Mouse (Mus musculus): ENCODE data around the gene Nbea. TPM values are rescaled to one million over a fixed set of nuclear protein-coding genes. Genes with fewer than 3 reads are reported as not detected.
A peak's percentile ranks its signal among the peaks of the same experiment; 100 is the strongest.

The Nbea gene
- polyA plus RNA-seq, 1 experiment from 2014 or later, result 20.5 TPM

- ATAC-seq (replicated peaks; ENCODE audit: low FRiP score) (no peak; the same call in 1 of the 2 replicates), DNase-seq (ENCODE audit: low spot score) (no peak)
- Histone ChIP-seq H3K27me3 (ENCODE audit: control insufficient read depth, insufficient read depth, low read length) (no peaks in the 10 kb centered on the region), H3K4me3 (ENCODE audit: low read depth, low read length) (no peak overlapping the region), H3K27ac (ENCODE audit: low read depth, low read length) (no peak overlapping the region), H3K9me3 (ENCODE audit: control insufficient read depth, low read length) (no peaks in the 10 kb centered on the region), H3K9ac (ENCODE audit: low read length) (no peak overlapping the region), H3K4me2 (ENCODE audit: low read depth, low read length, severe bottlenecking) (no peak overlapping the region), H3K36me3 (ENCODE audit: control insufficient read depth, insufficient read depth, low read length) (no peaks in the 10 kb centered on the region), H3K4me1 (replicated peaks; ENCODE audit: control insufficient read depth, insufficient read depth, low read length) (no peaks in the 10 kb centered on the region)
- 69% methylated on average over 6 of the region's 6 CpGs for WGBS
These were observed 469.2 kb downstream of the Nbea start for GRCm38 (mm10) chr3:55714260-55714659.

GRCm38 (mm10) chr3:55713856-55714255, 469.6 kb downstream of the Nbea start:
- no peaks in the 10 kb centered on the region for H3K9me3 ChIP-seq (ENCODE audit: control insufficient read depth, low read length)
- no peaks in the 10 kb centered on the region for H3K36me3 ChIP-seq (ENCODE audit: control insufficient read depth, insufficient read depth, low read length)
- H3K4me1 ChIP-seq (replicated peaks; ENCODE audit: control insufficient read depth, insufficient read depth, low read length), result no peaks in the 10 kb centered on the region
- ATAC-seq (replicated peaks; ENCODE audit: low FRiP score) (no peak), DNase-seq (ENCODE audit: low spot score) (no peak)
- H3K4me2 ChIP-seq (ENCODE audit: low read depth, low read length, severe bottlenecking), result no peak overlapping the region
- WGBS, result 87% methylated on average over 3 of the region's 3 CpGs
- 0 out of 2 replicates have a peak overlapping the region, but pooled peaks have one; percentile 48 for H3K27ac ChIP-seq (ENCODE audit: low read depth, low read length)
- H3K4me3 ChIP-seq (ENCODE audit: low read depth, low read length), result no peak overlapping the region
- H3K9ac ChIP-seq (ENCODE audit: low read length), result no peak overlapping the region
- no peaks in the 10 kb centered on the region for H3K27me3 ChIP-seq (ENCODE audit: control insufficient read depth, insufficient read depth, low read length)

- Histone ChIP-seq H3K27me3 (ENCODE audit: control insufficient read depth, insufficient read depth, low read length) (no peaks in the 10 kb centered on the region), H3K27ac (ENCODE audit: low read depth, low read length) (no peak overlapping the region), H3K9me3 (ENCODE audit: control insufficient read depth, low read length) (no peaks in the 10 kb centered on the region), H3K9ac (ENCODE audit: low read length) (no peak overlapping the region), H3K36me3 (ENCODE audit: control insufficient read depth, insufficient read depth, low read length) (no peaks in the 10 kb centered on the region), H3K4me1 (replicated peaks; ENCODE audit: control insufficient read depth, insufficient read depth, low read length) (no peaks in the 10 kb centered on the region), H3K4me3 (ENCODE audit: low read depth, low read length) (no peak overlapping the region), H3K4me2 (ENCODE audit: low read depth, low read length, severe bottlenecking) (no peak overlapping the region)
- DNase-seq (ENCODE audit: low spot score), result no peak
- WGBS, result 91% methylated on average over 4 of the region's 4 CpGs
- ATAC-seq (replicated peaks; ENCODE audit: low FRiP score), result no peak
These were observed 473.2 kb downstream of the Nbea start for GRCm38 (mm10) chr3:55710300-55710699.

- Histone ChIP-seq H3K9me3 (ENCODE audit: control insufficient read depth, low read length) (no peaks in the 10 kb centered on the region), H3K27me3 (ENCODE audit: control insufficient read depth, insufficient read depth, low read length) (no peaks in the 10 kb centered on the region), H3K36me3 (ENCODE audit: control insufficient read depth, insufficient read depth, low read length) (no peaks in the 10 kb centered on the region), H3K4me3 (ENCODE audit: low read depth, low read length) (no peak overlapping the region), H3K4me2 (ENCODE audit: low read depth, low read length, severe bottlenecking) (no peak overlapping the region), H3K4me1 (replicated peaks; ENCODE audit: control insufficient read depth, insufficient read depth, low read length) (no peaks in the 10 kb centered on the region), H3K27ac (ENCODE audit: low read depth, low read length) (no peak overlapping the region), H3K9ac (ENCODE audit: low read length) (no peak overlapping the region)
- ATAC-seq (replicated peaks; ENCODE audit: low FRiP score) (no peak), DNase-seq (ENCODE audit: low spot score) (no peak)
- 87% methylated on average over 6 of the region's 6 CpGs for WGBS
These were observed 481.9 kb downstream of the Nbea start for GRCm38 (mm10) chr3:55701632-55702031.

- Histone ChIP-seq H3K36me3 (ENCODE audit: control insufficient read depth, insufficient read depth, low read length) (no peaks in the 10 kb centered on the region), H3K27me3 (ENCODE audit: control insufficient read depth, insufficient read depth, low read length) (no peaks in the 10 kb centered on the region), H3K9me3 (ENCODE audit: control insufficient read depth, low read length) (no peaks in the 10 kb centered on the region), H3K27ac (ENCODE audit: low read depth, low read length) (no peak overlapping the region), H3K9ac (ENCODE audit: low read length) (no peak overlapping the region), H3K4me1 (replicated peaks; ENCODE audit: control insufficient read depth, insufficient read depth, low read length) (no peaks in the 10 kb centered on the region), H3K4me3 (ENCODE audit: low read depth, low read length) (no peak overlapping the region), H3K4me2 (ENCODE audit: low read depth, low read length, severe bottlenecking) (no peak overlapping the region)
- no peak for DNase-seq (ENCODE audit: low spot score)
- 95% methylated on average over 2 of the region's 2 CpGs for WGBS
- no peak for ATAC-seq (replicated peaks; ENCODE audit: low FRiP score)
These were observed 486.3 kb downstream of the Nbea start for GRCm38 (mm10) chr3:55697174-55697573.

GRCm38 (mm10) chr3:55693073-55693472, 490.4 kb downstream of the Nbea start:
- ATAC-seq (replicated peaks; ENCODE audit: low FRiP score) (no peak), DNase-seq (ENCODE audit: low spot score) (no peak)
- Histone ChIP-seq H3K36me3 (ENCODE audit: control insufficient read depth, insufficient read depth, low read length) (no peaks in the 10 kb centered on the region), H3K27me3 (ENCODE audit: control insufficient read depth, insufficient read depth, low read length) (no peaks in the 10 kb centered on the region), H3K9ac (ENCODE audit: low read length) (no peak overlapping the region), H3K27ac (ENCODE audit: low read depth, low read length) (no peak overlapping the region), H3K4me1 (replicated peaks; ENCODE audit: control insufficient read depth, insufficient read depth, low read length) (no peaks in the 10 kb centered on the region), H3K9me3 (ENCODE audit: control insufficient read depth, low read length) (no peaks in the 10 kb centered on the region), H3K4me2 (ENCODE audit: low read depth, low read length, severe bottlenecking) (no peak overlapping the region), H3K4me3 (ENCODE audit: low read depth, low read length) (no peak overlapping the region)
- WGBS, result 74% methylated on average over 4 of the region's 4 CpGs

- H3K27me3 ChIP-seq (ENCODE audit: control insufficient read depth, insufficient read depth, low read length), result no peaks in the 10 kb centered on the region
- H3K4me3 ChIP-seq (ENCODE audit: low read depth, low read length), result no peak overlapping the region
- H3K9ac ChIP-seq (ENCODE audit: low read length), result no peak overlapping the region
- H3K36me3 ChIP-seq (ENCODE audit: control insufficient read depth, insufficient read depth, low read length), result no peaks in the 10 kb centered on the region
- no peak overlapping the region for H3K27ac ChIP-seq (ENCODE audit: low read depth, low read length)
- 29% methylated on average over 1 of the region's 1 CpGs for WGBS
- no peaks in the 10 kb centered on the region for H3K9me3 ChIP-seq (ENCODE audit: control insufficient read depth, low read length)
- no peak overlapping the region for H3K4me2 ChIP-seq (ENCODE audit: low read depth, low read length, severe bottlenecking)
- ATAC-seq (replicated peaks; ENCODE audit: low FRiP score) (no peak), DNase-seq (ENCODE audit: low spot score) (no peak)
- H3K4me1 ChIP-seq (replicated peaks; ENCODE audit: control insufficient read depth, insufficient read depth, low read length), result no peaks in the 10 kb centered on the region
These were observed 495.4 kb downstream of the Nbea start for GRCm38 (mm10) chr3:55688098-55688497.

GRCm38 (mm10) chr3:55686993-55687392, 496.5 kb downstream of the Nbea start:
- no peak overlapping the region for H3K9ac ChIP-seq (ENCODE audit: low read length)
- H3K36me3 ChIP-seq (ENCODE audit: control insufficient read depth, insufficient read depth, low read length), result no peaks in the 10 kb centered on the region
- no peak overlapping the region for H3K4me3 ChIP-seq (ENCODE audit: low read depth, low read length)
- no peaks in the 10 kb centered on the region for H3K27me3 ChIP-seq (ENCODE audit: control insufficient read depth, insufficient read depth, low read length)
- H3K9me3 ChIP-seq (ENCODE audit: control insufficient read depth, low read length), result no peaks in the 10 kb centered on the region
- ATAC-seq (replicated peaks; ENCODE audit: low FRiP score) (no peak), DNase-seq (ENCODE audit: low spot score) (no peak)
- 91% methylated on average over 6 of the region's 6 CpGs for WGBS
- no peak overlapping the region for H3K4me2 ChIP-seq (ENCODE audit: low read depth, low read length, severe bottlenecking)
- no peaks in the 10 kb centered on the region for H3K4me1 ChIP-seq (replicated peaks; ENCODE audit: control insufficient read depth, insufficient read depth, low read length)
- no peak overlapping the region for H3K27ac ChIP-seq (ENCODE audit: low read depth, low read length)

- Histone ChIP-seq H3K4me3 (ENCODE audit: low read depth, low read length) (no peak overlapping the region), H3K27me3 (ENCODE audit: control insufficient read depth, insufficient read depth, low read length) (no peaks in the 10 kb centered on the region), H3K9me3 (ENCODE audit: control insufficient read depth, low read length) (no peaks in the 10 kb centered on the region), H3K4me2 (ENCODE audit: low read depth, low read length, severe bottlenecking) (no peak overlapping the region), H3K9ac (ENCODE audit: low read length) (no peak overlapping the region), H3K36me3 (ENCODE audit: control insufficient read depth, insufficient read depth, low read length) (no peaks in the 10 kb centered on the region), H3K27ac (ENCODE audit: low read depth, low read length) (no peak overlapping the region), H3K4me1 (replicated peaks; ENCODE audit: control insufficient read depth, insufficient read depth, low read length) (no peaks in the 10 kb centered on the region)
- DNase-seq (ENCODE audit: low spot score) (no peak), ATAC-seq (replicated peaks; ENCODE audit: low FRiP score) (no peak)
- WGBS, result 74% methylated on average over 6 of the region's 6 CpGs
These were observed 497.9 kb downstream of the Nbea start for GRCm38 (mm10) chr3:55685627-55686026.

Data from forebrain, embryonic 11.5 days (tissue).